Mouse (Mus musculus) CH12.LX (cell line): ENCODE measurements around the gene Hcrt.

Experiments used
- CHD1 ChIP-seq: IDR thresholded peaks from 2 replicates; pipeline ENCODE4 v1.6.1; 2012; ENCODE audit warnings: low read depth, low read length, improper control_type of control experiment, inconsistent platforms
- CTCF ChIP-seq, 2 experiments: IDR thresholded peaks in 1 of 2; conservative IDR thresholded peaks in 1 of 2; 2 replicates each; pipeline ENCODE4 v1.5.1; 2011 to 2012; ENCODE audit warnings: low read depth in 2 of 2, low read length in 2 of 2, improper control_type of control experiment in 1 of 2, inconsistent platforms in 1 of 2, mild to moderate bottlenecking in 1 of 2, moderate library complexity in 1 of 2
- EP300 ChIP-seq: IDR thresholded peaks from 2 replicates; pipeline ENCODE4 v1.6.1; 2011; ENCODE audit warnings: low read length, improper control_type of control experiment
- HCFC1 ChIP-seq: IDR thresholded peaks from 2 replicates; pipeline ENCODE4 v1.6.1; 2012; ENCODE audit warnings: low read depth, mild to moderate bottlenecking, inconsistent platforms, low read length, improper control_type of control experiment
- JUN ChIP-seq: IDR thresholded peaks from 2 replicates; pipeline ENCODE4 v1.6.1; 2011; ENCODE audit warnings: low read depth, mild to moderate bottlenecking, low read length, improper control_type of control experiment, moderate library complexity; ENCODE audit not compliant: insufficient read depth
- MAX ChIP-seq: IDR thresholded peaks from 2 replicates; pipeline ENCODE4 v1.6.1; 2011; ENCODE audit warnings: low read length, improper control_type of control experiment
- MYC ChIP-seq: IDR thresholded peaks from 2 replicates; pipeline ENCODE4 v1.6.1; 2011; ENCODE audit warnings: low read depth, mild to moderate bottlenecking, improper control_type of control experiment, low read length
- POLR2A ChIP-seq: IDR thresholded peaks from 2 replicates; pipeline ENCODE4 v1.6.1; 2011; ENCODE audit warnings: low read depth, mild to moderate bottlenecking, improper control_type of control experiment, low read length
- RAD21 ChIP-seq: IDR thresholded peaks from 2 replicates; pipeline ENCODE4 v1.6.1; 2011; ENCODE audit warnings: low read depth, mild to moderate bottlenecking, low read length, improper control_type of control experiment, moderate library complexity
- RCOR1 ChIP-seq: conservative IDR thresholded peaks from 2 replicates; pipeline ENCODE4 v1.6.1; 2012; ENCODE audit warnings: low read depth, mild to moderate bottlenecking, inconsistent platforms, low read length, improper control_type of control experiment
- SIN3A ChIP-seq: IDR thresholded peaks from 2 replicates; pipeline ENCODE4 v1.6.1; 2012; ENCODE audit warnings: low read length, improper control_type of control experiment, inconsistent platforms
- SMC3 ChIP-seq: IDR thresholded peaks from 2 replicates; pipeline ENCODE4 v1.6.1; 2011; ENCODE audit warnings: low read depth, low read length, improper control_type of control experiment
- TCF12 ChIP-seq: IDR thresholded peaks from 2 replicates; pipeline ENCODE4 v1.6.1; 2014; ENCODE audit warnings: low read depth, mild to moderate bottlenecking, inconsistent platforms, low read length, improper control_type of control experiment
- ZKSCAN1 ChIP-seq: IDR thresholded peaks from 2 replicates; pipeline ENCODE4 v1.6.1; 2012; ENCODE audit warnings: low read depth, inconsistent platforms, low read length, improper control_type of control experiment, borderline replicate concordance

DNA sequence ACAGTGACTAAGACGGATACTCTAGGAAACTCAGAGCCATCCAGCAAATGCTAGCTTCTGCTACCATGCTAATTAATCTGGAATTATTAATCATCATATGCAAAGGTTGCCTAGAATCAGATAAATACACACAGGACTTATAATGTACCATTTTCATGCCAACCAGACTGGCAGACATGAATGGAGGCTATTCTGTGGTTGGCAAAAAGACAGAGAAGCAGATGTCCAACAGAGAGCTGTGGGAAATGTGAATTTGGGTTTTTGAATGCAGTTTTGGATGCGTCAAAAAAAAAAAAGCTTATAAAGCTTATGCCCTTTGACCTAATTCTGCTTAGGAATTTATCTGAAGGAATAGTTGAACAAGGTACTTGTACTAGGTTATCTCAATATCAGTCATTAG lies 23.0 kb upstream of the Hcrt start:
- no peak for TF ChIP-seq RCOR1
- TF ChIP-seq POLR2A = no peak
- TF ChIP-seq CTCF (conservative IDR thresholded peaks at IDR 0.05 in 1 of 2, IDR thresholded peaks at IDR 0.05 in 1 of 2; ENCODE audit: low read depth in 2 of 2, low read length in 2 of 2) = no peak
- TF ChIP-seq SMC3 = no peak
- no peak for TF ChIP-seq EP300
- TF ChIP-seq TCF12 = no peak
- TF ChIP-seq HCFC1 = no peak
- TF ChIP-seq MAX = no peak
- TF ChIP-seq CHD1 = no peak
- TF ChIP-seq SIN3A = no peak
- TF ChIP-seq MYC = no peak
- no peak for TF ChIP-seq ZKSCAN1
- TF ChIP-seq RAD21 = no peak
- no peak for TF ChIP-seq JUN
